Mouse (Mus musculus) G1E (cell line): ENCODE data around the gene March4. TPM values are rescaled to one million over a fixed set of nuclear protein-coding genes. Genes with fewer than 3 reads are reported as not detected.

Experiments
- ATAC-seq: 2 replicates; pipeline ENCODE4 v1.8.0; 2016; ENCODE audit warnings: mild to moderate bottlenecking; ENCODE audit not compliant: insufficient number of reproducible peaks, poor library complexity, low FRiP score, severe bottlenecking; ENCODE audit errors: extremely low read depth
- DNase-seq: peaks from one replicate; pipeline ENCODE4 v3.0.0; 2012; ENCODE audit warnings: low spot score
- H3K27me3 ChIP-seq: 2 replicates; pipeline ENCODE4 v1.6.1; 2012; ENCODE audit warnings: mild to moderate bottlenecking, low read length, inconsistent platforms; ENCODE audit not compliant: insufficient read depth
- H3K36me3 ChIP-seq: replicated peaks from 2 replicates; pipeline ENCODE3; 2012; ENCODE audit warnings: mild to moderate bottlenecking, inconsistent platforms
- H3K4me1 ChIP-seq: 2 replicates; pipeline ENCODE4 v1.6.1; 2012; ENCODE audit warnings: low read depth, low read length, inconsistent platforms, mixed read lengths; ENCODE audit not compliant: insufficient read depth
- H3K4me3 ChIP-seq: 2 replicates; pipeline ENCODE4 v1.5.1; 2012; ENCODE audit warnings: low read depth, mild to moderate bottlenecking, inconsistent platforms, low read length, moderate library complexity, mixed read lengths
- H3K9me3 ChIP-seq: replicated peaks from 2 replicates; pipeline ENCODE4 v1.6.1; 2012; ENCODE audit warnings: inconsistent platforms
- CTCF ChIP-seq: IDR thresholded peaks from 2 replicates; pipeline ENCODE4 v1.5.1; 2012; ENCODE audit warnings: low read depth, low read length, inconsistent platforms, mixed read lengths
- GATA1 ChIP-seq: IDR thresholded peaks from 2 replicates; pipeline ENCODE4 v1.6.1; 2012; ENCODE audit warnings: borderline replicate concordance, low read length, inconsistent platforms, mixed read lengths
- GATA2 ChIP-seq: IDR thresholded peaks from 2 replicates; pipeline ENCODE4 v1.6.1; 2012; ENCODE audit warnings: low read depth, low read length, inconsistent platforms, borderline replicate concordance
- POLR2AphosphoS5 ChIP-seq: IDR thresholded peaks from 2 replicates; pipeline ENCODE4 v1.6.1; 2012; ENCODE audit warnings: low read depth, low read length, inconsistent platforms; ENCODE audit not compliant: insufficient replicate concordance
- TAL1 ChIP-seq: conservative IDR thresholded peaks from 2 replicates; pipeline ENCODE4 v1.6.1; 2012; ENCODE audit warnings: low read depth, low read length, inconsistent platforms, mixed read lengths
- polyA plus RNA-seq: library from polyadenylated mRNA; stranded (reverse); fragments of >175 nt; gene quantifications from 2 replicates; pipeline ENCODE4 v1.2.3, GENCODE M21; 2012
- total RNA-seq, 2 experiments: library from RNA; stranded (forward) in 1 of 2; stranded (reverse) in 1 of 2; fragments of 200-1000 nt in 1 of 2; fragments of >200 nt in 1 of 2; fragmentation: Nextera tagmentation in 1 of 2; gene quantifications; 2 replicates each; pipeline ENCODE4 v1.2.3; 2014 to 2017

Gene March4
- total and polyA plus RNA-seq, 3 experiments = 0.05 TPM; not detected in 2

DNA sequence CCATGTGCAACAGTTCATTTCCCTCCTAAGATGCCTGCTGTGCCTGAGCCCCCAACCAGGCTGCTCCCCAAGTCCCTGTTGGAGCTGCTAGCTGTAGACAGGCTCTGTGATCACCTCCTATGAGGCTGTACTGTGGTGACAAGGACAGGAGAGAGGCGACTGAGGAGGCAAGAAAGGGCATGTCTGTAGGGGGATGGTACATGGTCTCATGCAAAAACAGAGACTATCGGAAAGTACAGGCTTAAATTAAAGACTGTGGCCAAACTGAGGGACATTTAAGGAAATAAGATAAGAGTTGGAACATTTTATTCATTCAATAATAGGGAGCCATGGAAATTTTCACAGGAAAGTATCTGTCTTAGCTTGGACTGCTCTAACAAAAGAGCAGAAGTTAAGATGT is 29.1 kb downstream of the March4 start:
- Histone ChIP-seq H3K4me1 (no peaks in the 10 kb centered on the region), H3K27me3 (peaks cover 3% of the 10 kb centered on the region; the same call in 1 of the 2 replicates), H3K36me3 (no peaks in the 10 kb centered on the region), H3K9me3 (no peaks in the 10 kb centered on the region), H3K4me3 (no peak overlapping the region)
- ATAC-seq (no peak), DNase-seq (no peak)
- TF ChIP-seq GATA1 = no peak
- TF ChIP-seq CTCF = no peak
- no peak for TF ChIP-seq TAL1
- no peak for TF ChIP-seq POLR2AphosphoS5
- no peak for TF ChIP-seq GATA2

DNA sequence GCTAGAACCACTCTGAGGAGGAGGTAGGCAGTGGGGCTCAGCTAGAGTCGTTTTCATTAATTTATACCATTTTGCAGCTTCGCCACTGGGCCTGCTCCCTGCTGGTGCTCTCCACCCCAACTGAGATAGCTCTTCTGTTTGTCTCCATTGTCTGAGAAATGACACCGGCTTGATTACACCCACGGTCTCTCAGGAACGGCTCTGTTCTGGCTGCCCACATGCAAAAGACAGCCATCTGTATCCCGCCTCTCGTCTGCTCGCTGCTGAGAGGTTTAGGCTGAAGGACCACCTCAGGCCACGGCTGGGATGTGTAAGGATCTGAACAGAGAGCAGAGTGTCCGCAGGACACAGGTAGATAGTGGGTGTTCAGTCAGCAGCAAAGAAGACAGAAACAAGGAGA is 30.5 kb downstream of the March4 start:
- ATAC-seq (no peak), DNase-seq (no peak)
- no peaks in the 10 kb centered on the region for H3K9me3 ChIP-seq
- TF ChIP-seq GATA2 (no peak), GATA1 (no peak), POLR2AphosphoS5 (no peak), CTCF (no peak), TAL1 (no peak)
- H3K4me1 ChIP-seq = no peaks in the 10 kb centered on the region
- no peak overlapping the region for H3K4me3 ChIP-seq
- H3K27me3 ChIP-seq = peaks cover 3% of the 10 kb centered on the region; the same call in 1 of the 2 replicates
- no peaks in the 10 kb centered on the region for H3K36me3 ChIP-seq

DNA sequence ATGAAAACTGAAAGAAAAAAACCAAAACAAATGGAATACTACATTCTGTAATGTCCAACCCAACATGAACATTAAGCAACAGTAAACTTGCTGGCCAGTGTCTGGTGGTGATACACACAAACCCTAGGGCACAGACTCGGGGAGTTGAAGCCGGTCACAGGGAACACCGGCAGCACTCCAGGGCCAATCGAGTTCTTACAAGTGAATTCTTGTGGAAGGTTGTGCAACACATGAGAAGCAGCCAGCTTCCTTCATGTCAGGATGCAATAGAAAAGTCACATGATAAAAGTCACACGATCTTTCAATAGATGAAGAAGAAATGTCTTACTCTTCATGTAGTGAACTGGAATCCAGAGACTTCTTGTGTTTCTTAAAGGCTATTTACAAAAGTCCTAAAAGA is 39.1 kb downstream of the March4 start:
- H3K4me3 ChIP-seq = no peak overlapping the region
- H3K9me3 ChIP-seq = no peaks in the 10 kb centered on the region
- H3K36me3 ChIP-seq = no peaks in the 10 kb centered on the region
- DNase-seq = no peak
- ATAC-seq = no peak
- TF ChIP-seq TAL1 = no peak
- H3K27me3 ChIP-seq = peaks cover 3% of the 10 kb centered on the region
- no peaks in the 10 kb centered on the region for H3K4me1 ChIP-seq

DNA sequence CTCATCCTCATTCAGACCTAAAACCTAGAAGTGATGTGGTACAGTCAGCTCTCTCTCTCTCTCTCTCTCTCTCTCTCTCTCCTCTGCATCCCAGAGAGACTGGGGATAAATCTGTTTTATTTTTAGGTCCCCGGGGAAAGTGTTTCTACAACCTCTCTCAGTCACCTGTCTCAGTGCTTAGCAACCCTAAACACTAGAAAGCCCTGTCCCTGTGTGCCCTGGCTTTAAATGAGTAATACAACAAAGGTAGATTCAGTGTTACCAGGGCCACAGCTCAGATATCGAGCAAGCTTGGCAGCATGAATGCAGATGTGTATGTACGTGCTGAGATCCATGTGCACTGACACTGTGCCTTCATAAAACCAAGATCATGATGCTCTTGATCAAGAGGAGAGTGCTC is 43.3 kb downstream of the March4 start:
- DNase-seq (no peak), ATAC-seq (no peak)
- TF ChIP-seq GATA2 = no peak
- no peak for TF ChIP-seq TAL1
- TF ChIP-seq POLR2AphosphoS5 = no peak
- no peak for TF ChIP-seq GATA1
- no peak for TF ChIP-seq CTCF
- Histone ChIP-seq H3K9me3 (no peaks in the 10 kb centered on the region), H3K27me3 (peaks cover 3% of the 10 kb centered on the region; the same call in 1 of the 2 replicates), H3K36me3 (no peaks in the 10 kb centered on the region), H3K4me1 (no peaks in the 10 kb centered on the region), H3K4me3 (no peak overlapping the region)

DNA sequence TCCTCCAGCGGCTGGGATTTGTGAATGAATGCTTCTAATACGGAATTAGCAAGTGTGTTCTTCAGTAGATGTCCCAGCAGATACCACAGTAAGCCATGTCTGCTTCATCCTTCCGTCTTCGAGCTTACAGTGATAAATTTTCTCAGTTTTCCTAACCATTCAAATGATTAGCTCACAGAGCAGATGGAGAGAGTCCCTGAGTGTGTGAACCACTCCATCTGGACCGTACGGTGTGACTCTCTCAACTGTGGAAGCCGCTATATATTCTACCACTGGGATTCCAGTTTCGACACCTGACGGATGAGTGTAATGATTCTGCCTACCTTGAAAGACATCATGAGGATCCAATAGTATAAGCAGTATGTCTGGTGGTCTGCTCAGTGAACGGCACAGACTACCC is 44.1 kb downstream of the March4 start:
- Histone ChIP-seq H3K9me3 (no peaks in the 10 kb centered on the region), H3K4me3 (no peak overlapping the region), H3K36me3 (no peaks in the 10 kb centered on the region), H3K4me1 (no peaks in the 10 kb centered on the region), H3K27me3 (peaks cover 3% of the 10 kb centered on the region; the same call in 1 of the 2 replicates)
- DNase-seq = no peak
- no peak for ATAC-seq
- TF ChIP-seq POLR2AphosphoS5 (no peak), CTCF (no peak), TAL1 (no peak), GATA1 (no peak), GATA2 (no peak)

DNA sequence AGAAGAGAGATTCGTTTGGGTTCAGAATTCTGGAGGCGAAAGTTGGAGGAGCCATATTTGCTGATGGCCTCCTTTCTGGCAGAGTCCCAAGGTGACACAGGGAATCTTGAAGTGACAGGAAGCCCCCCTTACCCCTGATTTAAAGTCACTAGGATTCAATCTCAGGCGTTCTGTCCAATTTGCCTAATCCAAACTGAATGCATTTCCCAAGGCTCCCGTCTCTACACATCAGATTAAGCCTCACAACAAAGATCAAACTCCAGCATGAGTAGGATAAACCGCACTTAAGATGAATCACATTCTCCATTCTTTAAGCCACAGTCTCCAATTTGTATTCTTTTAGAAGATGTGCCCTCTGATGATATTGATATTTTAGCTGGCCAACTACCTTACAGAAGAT is 45.4 kb downstream of the March4 start:
- ATAC-seq (no peak), DNase-seq (no peak)
- Histone ChIP-seq H3K9me3 (no peaks in the 10 kb centered on the region), H3K4me3 (no peak overlapping the region), H3K27me3 (peaks cover 3% of the 10 kb centered on the region; the same call in 1 of the 2 replicates), H3K4me1 (no peaks in the 10 kb centered on the region), H3K36me3 (no peaks in the 10 kb centered on the region)
- TF ChIP-seq CTCF (no peak), GATA1 (no peak), TAL1 (no peak), GATA2 (no peak), POLR2AphosphoS5 (no peak)

DNA sequence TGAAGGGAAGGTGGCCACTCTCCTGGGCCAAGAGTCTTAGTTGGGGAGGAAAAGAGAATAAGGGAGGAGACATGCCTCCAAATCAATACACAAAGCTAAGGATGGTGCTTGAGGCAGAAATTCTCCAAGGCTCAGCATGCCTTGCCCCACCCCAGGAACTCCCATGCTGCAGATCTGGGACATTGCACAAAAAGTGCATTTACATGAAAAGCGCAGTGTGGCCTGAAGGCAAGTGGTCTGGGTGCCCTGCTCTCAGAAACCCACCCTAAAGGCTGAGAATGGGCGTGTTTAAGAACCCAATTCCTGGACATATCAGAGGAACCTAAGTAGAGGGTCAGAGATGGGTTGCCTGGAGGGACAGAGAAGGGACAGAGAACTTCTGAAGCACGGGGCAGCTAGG is 45.9 kb downstream of the March4 start:
- DNase-seq = no peak
- TF ChIP-seq GATA1 = no peak
- no peak for TF ChIP-seq GATA2
- no peak for TF ChIP-seq POLR2AphosphoS5
- no peak for TF ChIP-seq CTCF
- no peak for TF ChIP-seq TAL1
- H3K4me3 ChIP-seq = no peak overlapping the region
- H3K27me3 ChIP-seq = peaks cover 3% of the 10 kb centered on the region; the same call in 1 of the 2 replicates
- H3K4me1 ChIP-seq = no peaks in the 10 kb centered on the region
- no peaks in the 10 kb centered on the region for H3K36me3 ChIP-seq
- no peaks in the 10 kb centered on the region for H3K9me3 ChIP-seq
- ATAC-seq = no peak
